Mouse (Mus musculus): ENCODE results near the gene Lrr1.

The Lrr1 gene

DNA sequence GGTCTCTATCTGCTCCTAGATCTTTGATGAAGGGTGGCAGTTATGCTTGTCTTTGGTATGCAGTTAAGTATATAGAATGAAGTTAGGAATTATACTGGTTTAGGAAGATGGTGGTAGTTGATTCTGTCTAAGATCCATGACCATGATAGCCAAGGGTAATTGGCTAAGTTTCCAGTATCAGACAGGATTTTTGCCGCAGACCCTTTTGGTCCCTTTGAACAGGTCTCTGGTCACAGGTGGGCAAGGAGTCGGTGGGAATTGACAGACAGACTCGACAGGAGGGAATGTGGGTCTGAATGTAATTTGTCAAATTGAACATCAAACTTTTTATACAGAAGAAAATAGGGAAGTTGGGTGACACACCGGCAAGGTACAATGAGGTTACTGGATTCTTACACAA, 5.0 kb upstream of the Lrr1 start:
- in situ Hi-C loops (cut with MboI, MseI): loop anchor here (10.0 kb wide), 1 partner anchor 721 kb away; no protein-coding TSS in a partner anchor

DNA sequence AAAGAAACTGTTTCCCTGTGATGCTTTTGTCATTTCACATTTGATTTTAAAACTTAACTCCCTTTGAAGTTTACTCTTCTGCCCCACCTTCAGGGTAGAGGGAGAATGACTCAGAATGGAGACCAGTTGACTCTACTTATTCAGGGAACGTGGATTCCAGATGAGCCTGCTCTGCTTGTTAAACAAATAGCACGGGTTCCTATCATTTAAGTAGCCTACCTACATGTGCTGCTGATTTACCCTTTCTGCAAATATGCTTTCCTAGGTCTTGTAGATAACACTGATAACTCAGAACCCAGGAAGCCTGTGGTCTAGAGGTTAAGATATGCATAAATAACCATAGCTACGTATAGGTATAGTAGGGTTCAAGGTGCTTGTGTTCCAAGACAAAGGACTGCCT, 3.7 kb upstream of the Lrr1 start:
- in situ Hi-C loops (cut with MboI, MseI): loop anchor here (10.0 kb wide), 1 partner anchor 720 kb away; no protein-coding TSS in a partner anchor

DNA sequence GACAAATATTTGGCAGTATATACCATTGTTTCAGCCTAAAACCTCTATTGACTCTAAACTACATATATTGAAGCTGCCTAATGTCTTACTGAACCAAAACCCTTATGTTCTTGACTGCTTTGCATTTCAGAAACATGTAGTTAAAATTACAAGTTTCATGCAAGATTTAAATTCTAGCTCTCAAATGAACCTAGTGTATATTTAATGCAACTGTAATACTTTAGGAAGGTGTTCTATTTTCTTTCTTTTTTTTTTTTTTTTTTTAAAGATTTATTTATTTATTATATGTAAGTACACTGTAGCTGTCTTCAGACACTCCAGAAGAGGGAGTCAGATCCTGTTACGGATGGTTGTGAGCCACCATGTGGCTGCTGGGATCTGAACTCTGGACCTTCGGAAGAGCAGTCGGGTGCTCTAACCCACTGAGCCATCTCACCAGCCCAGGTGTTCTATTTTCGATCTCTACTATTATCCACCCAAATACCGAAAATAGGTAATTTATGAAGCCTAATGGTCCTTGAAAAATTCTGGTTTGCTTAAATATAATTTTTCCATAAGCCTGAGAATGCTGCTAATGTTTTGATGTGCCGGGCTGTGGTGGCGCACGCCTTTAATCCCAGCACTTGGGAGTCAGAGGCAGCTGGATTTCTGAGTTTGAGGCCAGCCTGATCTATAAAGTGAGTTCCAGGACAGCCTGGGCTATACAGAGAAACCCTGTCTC, 1.6 kb upstream of the Lrr1 start:
- in situ Hi-C loops (cut with MboI, MseI): loop anchor here (10.0 kb wide), 1 partner anchor 718 kb away; no protein-coding TSS in a partner anchor

DNA sequence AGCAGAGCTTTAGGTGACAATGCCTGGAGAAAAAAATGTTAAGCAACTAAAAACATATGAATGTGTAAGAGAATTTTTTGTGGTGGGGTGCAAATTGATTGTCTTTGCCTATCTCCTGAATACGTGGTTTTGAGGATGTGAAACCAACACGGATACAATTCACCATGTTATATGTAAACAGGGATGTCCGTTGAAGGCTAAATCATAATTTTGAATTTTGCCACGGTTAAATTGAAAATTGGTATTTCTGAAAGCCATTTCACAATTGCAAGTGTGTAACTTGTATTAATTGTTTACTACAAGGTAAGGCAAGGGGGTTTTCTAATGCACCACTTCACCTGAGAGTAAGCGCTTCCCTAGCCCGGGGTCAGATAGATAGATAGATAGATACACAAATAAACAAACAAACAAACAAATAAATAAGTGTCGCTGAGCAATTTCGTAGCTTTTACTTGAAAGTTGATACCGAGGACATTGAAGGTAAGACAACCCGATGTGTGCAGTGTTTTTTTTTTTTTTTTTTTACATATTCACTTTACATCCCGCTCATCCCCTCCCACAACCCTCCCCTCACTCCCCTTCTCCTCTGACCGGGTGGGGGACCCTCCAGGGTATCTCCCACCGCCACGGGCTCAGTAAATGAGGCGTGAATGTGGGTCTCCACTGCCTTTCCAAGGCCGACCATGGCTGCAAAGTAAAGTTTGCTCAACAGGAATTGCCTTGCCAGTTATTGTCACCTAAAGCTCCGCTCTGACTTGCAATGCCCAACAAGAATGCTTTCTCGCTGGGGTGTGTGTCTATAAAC, 756 bp upstream of the Lrr1 start:
- in situ Hi-C loops (cut with MboI, MseI): loop anchor here (10.0 kb wide), 1 partner anchor 717 kb away; no protein-coding TSS in a partner anchor

DNA sequence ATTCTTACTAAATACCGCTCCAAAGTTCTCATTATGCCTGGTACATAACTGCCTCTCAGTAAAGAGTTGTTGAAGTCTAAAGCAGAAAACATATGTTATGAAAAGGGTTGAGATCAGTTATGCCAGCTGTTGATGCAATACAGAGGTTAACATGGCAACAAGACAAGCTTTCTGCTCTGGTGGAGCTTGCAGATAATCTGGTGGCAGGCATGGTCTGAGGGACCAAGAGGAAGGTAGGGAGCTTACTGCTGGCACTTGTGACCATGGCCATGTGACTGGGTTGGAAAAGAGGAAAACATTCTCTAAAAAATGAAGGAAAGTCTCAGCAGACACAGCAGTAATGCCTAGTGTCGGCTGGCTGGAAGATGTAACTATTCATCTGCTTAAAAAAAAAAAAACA, 2.7 kb downstream of the Lrr1 start:
- in situ Hi-C loops (cut with MboI, MseI): no loop called here

DNA sequence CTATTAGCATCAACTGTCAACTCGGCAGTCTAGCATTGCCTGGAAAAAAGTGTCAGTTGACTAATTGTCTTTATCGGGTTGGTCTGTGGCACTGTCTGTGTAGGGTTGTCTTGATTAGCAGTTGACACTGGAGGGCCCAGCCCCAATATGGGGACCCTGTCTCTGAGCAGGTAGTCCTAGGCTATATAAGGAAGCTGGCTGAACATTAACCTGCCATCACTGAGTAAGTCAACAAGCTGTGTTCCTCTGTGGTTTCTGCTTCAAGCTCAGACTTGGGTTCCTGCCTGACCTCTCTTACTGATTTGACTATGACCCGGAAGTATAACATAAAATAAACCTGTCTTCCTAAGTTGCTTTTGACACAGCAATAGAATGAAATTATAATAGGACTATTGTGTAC, 7.4 kb downstream of the Lrr1 start:
- in situ Hi-C loops (cut with MboI, MseI): loop anchor here (25.0 kb wide), 2 partner anchors 411 to 1786 kb away; partner anchors contain the start of genes Psma3 and Vcpkmt

DNA sequence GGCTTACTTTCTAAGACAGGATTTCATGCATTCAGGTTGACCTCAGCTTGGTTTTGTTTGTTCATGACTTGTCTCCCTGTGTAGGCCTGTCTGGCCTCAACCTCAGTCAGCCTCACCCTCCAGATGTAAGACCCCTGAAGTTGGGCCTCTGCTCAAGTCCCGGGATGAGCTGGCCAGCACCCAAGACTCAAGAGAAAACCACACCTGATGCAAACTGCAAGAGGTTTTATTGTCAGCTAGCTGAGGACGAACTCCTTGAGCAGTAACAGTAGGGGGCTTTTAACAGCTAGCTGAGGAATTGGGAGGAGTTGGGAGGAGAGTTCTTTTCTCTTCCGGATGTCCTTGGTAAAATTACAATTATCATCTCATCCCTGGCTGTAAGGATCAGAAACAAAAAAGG, 8.9 kb downstream of the Lrr1 start:
- in situ Hi-C loops (cut with MboI, MseI): loop anchor here (25.0 kb wide), 2 partner anchors 410 to 1785 kb away; partner anchors contain the start of genes Psma3 and Vcpkmt

DNA sequence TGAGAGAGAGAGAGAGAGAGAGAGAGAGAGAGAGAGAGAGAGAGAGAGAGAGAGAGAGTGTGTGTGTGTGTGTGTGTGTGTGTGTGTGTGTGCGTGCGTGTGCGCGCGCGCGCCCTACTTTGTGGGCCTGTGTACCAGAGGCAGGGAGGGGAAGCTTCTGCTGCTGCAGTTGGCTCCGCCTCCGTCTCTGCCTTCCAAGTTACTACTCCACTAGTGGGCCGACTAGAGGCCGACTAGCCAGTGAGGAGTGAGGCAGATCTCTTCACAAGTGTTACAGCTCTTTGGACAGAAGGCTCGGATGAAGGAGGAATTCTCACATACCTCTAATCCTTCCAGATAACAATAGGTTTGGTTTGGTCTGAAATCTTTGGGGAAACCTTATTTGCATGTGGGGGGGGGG, 10.8 kb downstream of the Lrr1 start:
- in situ Hi-C loops (cut with MboI, MseI): loop anchor here (25.0 kb wide), 2 partner anchors 408 to 1783 kb away; partner anchors contain the start of genes Psma3 and Vcpkmt

DNA sequence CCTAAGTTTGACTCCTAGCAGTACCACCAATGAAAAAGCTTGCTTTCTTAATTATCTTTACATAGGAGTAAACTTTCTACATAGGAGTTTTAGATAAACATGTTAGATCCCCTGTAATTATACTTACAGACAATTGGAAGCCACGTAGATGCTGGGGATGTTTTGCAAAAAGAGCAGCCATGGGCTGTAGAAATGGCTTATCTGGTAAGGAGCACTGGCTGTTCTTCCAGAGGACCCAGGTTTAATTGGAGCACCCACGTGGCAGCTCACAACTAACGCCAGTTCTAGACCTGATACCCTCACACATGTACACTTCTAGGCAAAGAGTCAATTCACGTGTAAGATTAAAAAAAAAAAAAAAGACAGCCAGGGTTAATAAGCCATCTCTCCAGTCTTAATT, 13.2 kb downstream of the Lrr1 start:
- in situ Hi-C loops (cut with MboI, MseI): loop anchor here (25.0 kb wide), 2 partner anchors 406 to 1781 kb away; partner anchors contain the start of genes Psma3 and Vcpkmt

DNA sequence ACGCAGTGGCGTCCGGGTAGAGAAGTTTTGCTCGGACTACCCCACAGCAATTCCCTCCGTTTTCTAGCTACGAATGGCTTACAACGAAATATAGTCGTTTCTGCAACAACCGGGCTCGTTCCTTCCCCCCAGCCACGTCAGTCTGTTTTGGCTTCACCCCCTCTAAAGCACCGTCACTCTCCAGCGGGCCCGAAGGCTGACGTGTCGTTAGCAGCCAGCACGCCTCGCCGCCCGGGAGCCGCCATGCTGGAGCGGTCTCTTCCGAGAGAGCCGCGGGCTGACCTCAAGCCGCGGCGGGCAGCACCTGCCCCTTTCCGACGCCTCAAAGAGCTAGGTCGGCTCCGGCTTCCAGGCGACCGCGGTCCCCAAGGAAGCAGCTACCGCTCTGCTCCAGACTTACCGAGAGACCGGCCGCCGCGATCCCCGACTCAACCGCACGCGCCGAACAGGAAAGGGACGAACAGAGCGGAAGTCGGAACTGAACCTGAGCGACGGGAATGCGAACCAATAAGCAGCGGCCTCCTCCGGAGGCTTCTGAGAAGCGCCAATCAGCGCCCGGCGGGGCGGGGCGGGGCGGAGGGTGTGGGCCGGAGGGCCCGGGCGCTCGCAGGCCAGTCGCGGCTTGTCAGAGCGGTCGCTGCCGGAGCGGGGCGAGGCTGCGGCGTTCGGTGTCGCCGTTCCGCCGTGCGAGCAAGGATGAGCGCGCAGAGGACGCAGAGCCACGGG, 15.1 kb downstream of the Lrr1 start, which contains the start of the genes Rpl36al and Mgat2:
TSS of gene Rpl36al (minus strand) at position 501 of the 726 bp plus-strand sequence.
TSS of gene Mgat2 (plus strand) at position 575 of the 726 bp plus-strand sequence.
- in situ Hi-C loops (cut with MboI, MseI): loop anchor here (25.0 kb wide), 2 partner anchors 404 to 1779 kb away; partner anchors contain the start of genes Psma3 and Vcpkmt

DNA sequence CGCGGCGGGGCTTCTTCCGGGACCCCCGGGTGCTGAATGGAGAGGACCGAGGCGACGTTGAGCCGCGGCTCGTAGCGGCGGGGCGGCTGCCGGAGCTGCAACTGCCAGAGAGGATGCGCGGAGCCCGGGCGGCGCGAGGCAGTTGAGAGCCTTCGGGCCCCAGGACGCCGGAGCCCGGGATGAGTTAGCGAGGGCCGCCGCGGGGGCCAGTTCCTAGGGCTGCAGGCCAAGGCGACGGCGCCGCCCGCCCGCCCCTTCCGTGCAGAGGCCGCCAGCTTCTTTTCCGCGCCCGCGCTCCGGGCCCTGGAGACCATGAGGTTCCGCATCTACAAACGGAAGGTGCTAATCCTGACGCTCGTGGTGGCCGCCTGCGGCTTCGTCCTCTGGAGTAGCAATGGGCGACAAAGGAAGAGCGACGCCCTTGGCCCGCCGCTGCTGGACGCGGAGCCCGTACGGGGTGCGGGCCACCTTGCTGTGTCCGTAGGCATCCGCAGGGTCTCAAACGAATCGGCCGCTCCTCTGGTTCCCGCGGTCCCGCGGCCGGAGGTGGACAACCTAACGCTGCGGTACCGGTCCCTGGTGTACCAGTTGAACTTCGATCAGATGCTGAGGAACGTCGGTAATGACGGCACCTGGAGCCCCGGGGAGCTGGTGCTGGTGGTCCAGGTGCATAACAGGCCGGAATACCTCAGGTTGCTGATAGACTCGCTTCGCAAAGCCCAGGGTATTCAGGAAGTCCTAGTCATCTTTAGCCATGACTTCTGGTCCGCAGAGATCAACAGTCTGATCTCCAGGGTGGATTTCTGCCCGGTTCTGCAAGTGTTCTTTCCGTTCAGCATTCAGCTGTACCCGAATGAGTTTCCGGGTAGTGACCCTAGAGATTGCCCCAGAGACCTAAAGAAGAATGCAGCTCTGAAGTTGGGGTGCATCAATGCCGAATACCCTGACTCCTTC, 16.0 kb downstream of the Lrr1 start:
- in situ Hi-C loops (cut with MboI, MseI): loop anchor here (25.0 kb wide), 2 partner anchors 403 to 1778 kb away; partner anchors contain the start of genes Psma3 and Vcpkmt

DNA sequence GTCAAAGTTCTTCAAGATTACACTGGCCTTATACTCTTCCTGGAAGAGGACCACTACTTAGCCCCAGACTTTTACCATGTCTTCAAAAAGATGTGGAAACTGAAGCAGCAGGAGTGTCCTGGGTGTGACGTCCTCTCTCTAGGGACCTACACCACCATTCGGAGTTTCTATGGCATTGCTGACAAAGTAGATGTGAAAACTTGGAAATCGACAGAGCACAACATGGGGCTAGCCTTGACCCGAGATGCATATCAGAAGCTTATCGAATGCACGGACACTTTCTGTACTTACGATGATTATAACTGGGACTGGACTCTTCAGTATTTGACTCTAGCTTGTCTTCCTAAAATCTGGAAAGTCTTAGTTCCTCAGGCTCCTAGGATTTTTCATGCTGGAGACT, 16.8 kb downstream of the Lrr1 start:
- in situ Hi-C loops (cut with MboI, MseI): loop anchor here (25.0 kb wide), 2 partner anchors 402 to 1777 kb away; partner anchors contain the start of genes Psma3 and Vcpkmt

DNA sequence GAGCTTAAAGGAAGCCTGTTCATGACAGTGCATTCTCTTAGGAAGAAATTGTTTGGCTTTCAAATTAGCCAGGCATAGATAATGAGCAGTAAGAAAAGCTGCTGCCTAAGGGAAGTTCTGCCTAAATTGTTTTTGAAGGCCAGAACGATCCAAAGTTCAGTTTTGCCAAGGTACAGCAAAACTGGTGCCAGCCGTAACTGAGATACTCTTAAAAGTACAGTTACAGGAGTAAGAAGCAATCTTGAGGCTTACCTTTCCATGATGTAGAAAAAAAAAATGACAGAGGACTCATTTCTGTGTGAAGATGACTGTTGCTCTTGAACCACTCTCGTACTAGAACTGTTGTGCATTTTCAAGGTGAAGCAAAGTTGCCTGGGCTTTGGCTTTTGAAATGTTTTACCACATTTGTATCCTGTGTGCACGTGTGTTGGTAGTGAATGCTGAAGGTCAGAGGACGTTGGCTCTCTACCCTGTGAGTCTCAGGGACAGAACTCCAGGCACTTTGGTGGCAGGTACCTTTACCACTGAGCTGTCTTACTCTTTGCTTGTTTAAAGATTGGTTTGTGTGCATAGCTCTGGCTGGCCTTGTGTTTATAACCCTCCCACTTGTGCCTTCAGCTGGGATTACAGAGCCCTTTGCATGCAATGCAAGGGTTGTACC, 18.3 kb downstream of the Lrr1 start:
- in situ Hi-C loops (cut with MboI, MseI): loop anchor here (25.0 kb wide), 2 partner anchors 400 to 1775 kb away; partner anchors contain the start of genes Psma3 and Vcpkmt

DNA sequence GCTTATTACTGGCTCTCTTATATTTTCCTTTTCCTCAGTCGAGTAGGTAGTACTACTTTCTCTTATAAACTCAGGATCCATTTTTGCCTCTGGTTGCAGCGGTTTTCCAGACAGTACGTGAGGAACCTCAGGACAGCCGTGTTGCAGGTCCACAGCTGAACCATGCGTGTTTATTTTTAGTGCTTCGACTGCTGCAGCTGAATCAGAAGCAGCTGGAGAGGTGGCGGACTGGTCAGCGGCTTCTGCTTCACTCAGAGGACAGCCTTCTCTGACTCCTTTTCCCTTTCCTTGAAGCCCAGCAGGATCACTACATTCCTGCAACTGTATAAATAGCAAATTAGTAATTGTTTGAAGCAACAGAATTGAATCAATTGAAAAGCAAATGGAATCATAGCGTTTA, 21.5 kb downstream of the Lrr1 start:
- in situ Hi-C loops (cut with MboI, MseI): loop anchor here (25.0 kb wide), 2 partner anchors 397 to 1772 kb away; partner anchors contain the start of genes Psma3 and Vcpkmt

DNA sequence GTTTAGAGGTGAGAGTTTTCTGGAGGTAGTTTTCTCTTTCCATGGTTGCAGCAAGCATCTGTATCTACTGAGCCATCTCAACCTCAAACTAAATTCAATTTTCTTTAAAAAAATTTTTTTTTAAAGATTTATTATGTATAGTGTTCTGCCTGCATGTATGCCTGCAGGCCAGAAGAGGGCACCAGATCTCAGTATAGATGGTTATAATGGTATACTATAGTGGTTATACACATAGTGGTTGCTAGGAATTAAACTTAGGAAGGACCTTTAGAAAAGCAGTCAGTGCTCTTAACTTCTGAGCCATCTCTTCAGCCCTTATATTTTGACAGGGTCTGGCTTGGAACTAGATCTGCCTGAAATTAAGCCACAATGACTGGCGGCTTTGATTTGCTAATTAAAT, 21.9 kb downstream of the Lrr1 start:
- in situ Hi-C loops (cut with MboI, MseI): loop anchor here (25.0 kb wide), 2 partner anchors 397 to 1772 kb away; partner anchors contain the start of genes Psma3 and Vcpkmt

DNA sequence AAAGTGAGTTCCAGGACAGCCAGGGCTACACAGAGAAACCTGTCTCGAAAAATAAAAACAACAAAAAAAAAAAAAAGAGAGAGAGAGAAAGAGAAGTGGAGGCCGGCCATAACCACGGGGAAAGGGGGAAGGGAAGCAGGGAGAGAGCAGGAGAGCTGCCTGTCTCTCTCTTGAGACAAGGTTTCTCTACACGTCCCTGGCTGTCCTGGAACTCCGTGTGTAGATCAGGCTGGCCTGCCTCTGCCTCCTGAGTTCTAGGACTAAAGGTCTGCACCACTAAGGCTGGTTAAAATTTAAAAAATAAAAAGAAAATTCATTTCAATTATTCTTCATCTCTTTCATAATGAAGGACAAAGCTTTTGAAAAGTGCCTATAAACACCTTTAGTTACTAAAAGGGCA, 22.8 kb downstream of the Lrr1 start:
- in situ Hi-C loops (cut with MboI, MseI): loop anchor here (25.0 kb wide), 2 partner anchors 396 to 1771 kb away; partner anchors contain the start of genes Psma3 and Vcpkmt

DNA sequence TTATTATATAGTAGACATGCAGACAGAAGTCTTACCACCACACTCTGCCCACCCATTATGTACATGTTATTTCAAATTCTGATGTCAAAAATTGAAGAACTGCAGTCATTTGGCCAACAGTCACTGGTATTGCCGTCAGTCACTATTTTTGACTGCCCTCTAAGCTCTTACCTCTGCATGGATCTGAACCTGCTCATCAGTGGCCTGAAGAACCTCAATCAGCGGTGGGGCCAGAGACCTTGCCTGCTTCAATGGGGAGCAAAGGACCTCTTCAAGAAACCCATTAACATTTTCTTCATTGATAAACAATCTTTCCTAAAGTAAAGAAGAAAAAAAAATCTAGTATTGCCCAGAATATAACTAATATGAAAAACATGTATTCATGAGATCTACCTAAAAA, 24.0 kb downstream of the Lrr1 start:
- in situ Hi-C loops (cut with MboI, MseI): loop anchor here (25.0 kb wide), 2 partner anchors 395 to 1770 kb away; partner anchors contain the start of genes Psma3 and Vcpkmt

DNA sequence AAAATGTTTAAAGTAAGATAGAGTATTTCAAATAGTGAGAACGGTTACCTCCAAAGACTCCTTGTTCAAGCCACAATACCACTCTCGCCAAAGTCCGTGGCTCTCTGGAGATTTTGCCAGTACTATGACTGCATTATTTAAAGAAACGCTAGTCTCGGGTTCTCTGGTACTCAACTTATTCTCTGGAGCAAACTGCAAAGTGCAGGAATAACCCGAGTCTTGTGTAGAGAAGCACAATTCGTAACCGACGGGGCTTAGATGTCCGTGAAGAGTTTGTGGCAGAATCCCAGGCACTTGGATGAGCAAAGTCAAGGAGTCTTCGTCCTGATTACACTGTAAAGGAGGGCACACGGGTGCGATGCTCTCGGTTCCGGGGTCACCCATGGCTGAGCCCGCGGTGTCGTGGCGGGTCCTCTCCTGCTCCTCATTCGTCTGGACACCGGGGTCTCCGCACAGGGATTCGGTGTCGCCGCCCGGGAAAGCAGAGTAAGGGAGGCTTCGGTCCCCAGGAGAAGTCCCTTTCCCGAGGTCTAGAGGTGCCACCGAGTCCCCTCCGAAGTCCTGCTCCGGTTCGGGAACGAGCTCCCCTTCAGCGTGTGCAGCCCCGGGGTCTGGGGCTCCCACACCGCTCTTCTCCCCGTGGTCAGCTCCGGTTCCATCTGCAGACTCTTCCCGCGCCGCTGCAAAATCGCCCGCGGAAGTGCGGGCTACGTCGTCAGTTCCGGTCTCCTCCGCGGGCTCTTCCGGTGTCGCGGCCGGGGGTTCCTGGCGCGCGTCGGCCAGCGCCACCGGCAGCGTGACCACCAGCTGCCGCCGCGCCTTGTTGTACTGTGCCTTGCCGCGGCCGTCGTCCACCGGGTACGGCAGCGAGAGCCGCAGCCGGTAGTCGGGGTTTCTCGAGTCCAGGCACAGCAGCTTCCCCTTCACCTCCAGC, 28.1 kb downstream of the Lrr1 start, which contains the start of gene Gm49383:
TSS of gene Gm49383 (minus strand) at position 661 of the 934 bp plus-strand sequence.
- in situ Hi-C loops (cut with MboI, MseI): loop anchor here (25.0 kb wide), 2 partner anchors 391 to 1766 kb away; partner anchors contain the start of genes Psma3 and Vcpkmt
